Mouse (Mus musculus) liver, embryonic 15.5 days (tissue): Measurements from ENCODE around the gene Cacng8. TPM values are rescaled to one million over a fixed set of nuclear protein-coding genes. Genes with fewer than 3 reads are reported as not detected.

Experiments used
- ATAC-seq: fragments of 200-750 bp; cut with Nextera tagmentation; 2 replicates; pipeline ENCODE4 v1.8.0; 2017; ENCODE audit warnings: moderate number of reproducible peaks, mild to moderate bottlenecking, moderate library complexity; ENCODE audit not compliant: insufficient read depth
- H3K27ac ChIP-seq: fragments of 300-500 bp; sonication (generic); replicated peaks from 2 replicates; pipeline ENCODE4 v1.5.1; 2015; ENCODE audit warnings: mild to moderate bottlenecking, inconsistent platforms
- H3K27me3 ChIP-seq: fragments of 300-500 bp; sonication (generic); 2 replicates; pipeline ENCODE4 v1.6.1; 2015; ENCODE audit warnings: mild to moderate bottlenecking, inconsistent platforms
- H3K36me3 ChIP-seq: fragments of 300-500 bp; sonication (generic); replicated peaks from 2 replicates; pipeline ENCODE4 v1.6.1; 2015; ENCODE audit warnings: moderate library complexity, mild to moderate bottlenecking, inconsistent platforms
- H3K4me1 ChIP-seq: fragments of 300-500 bp; sonication (generic); replicated peaks from 2 replicates; pipeline ENCODE4 v1.6.1; 2015; ENCODE audit warnings: inconsistent platforms
- H3K4me2 ChIP-seq: fragments of 300-500 bp; sonication (generic); 2 replicates; pipeline ENCODE4 v1.6.1; 2015; ENCODE audit warnings: moderate library complexity, mild to moderate bottlenecking, inconsistent platforms
- H3K4me3 ChIP-seq: fragments of 300-500 bp; sonication (generic); replicated peaks from 2 replicates; pipeline ENCODE4 v1.5.1; 2015; ENCODE audit warnings: mild to moderate bottlenecking, inconsistent platforms
- H3K9ac ChIP-seq: fragments of 300-500 bp; sonication (generic); 2 replicates; pipeline ENCODE4 v1.6.1; 2015; ENCODE audit warnings: moderate library complexity, mild to moderate bottlenecking, inconsistent platforms
- H3K9me3 ChIP-seq: fragments of 300-500 bp; sonication (generic); replicated peaks from 2 replicates; pipeline ENCODE4 v1.6.1; 2016; ENCODE audit warnings: inconsistent platforms
- WGBS: fragments of 180-500 bp; shearing (Covaris S2); methylation state at CpG from one replicate; pipeline ENCODE4 v1.1.7; 2015; ENCODE audit warnings: mixed read lengths; ENCODE audit not compliant: insufficient replicate concordance; 5-methylcytosine and 5-hydroxymethylcytosine counted together
- polyA plus RNA-seq: library from polyadenylated mRNA; unstranded; fragments of >200 nt; fragmentation: Nextera tagmentation; extraction: Ambion mirVana; gene quantifications from 2 replicates; pipeline ENCODE4 v1.2.1, GENCODE M21; 2015

Gene Cacng8
- polyA plus RNA-seq, 1 experiment from 2014 or later = not detected

- H3K36me3 ChIP-seq = no peaks in the 10 kb centered on the region
- no peaks in the 10 kb centered on the region for H3K9me3 ChIP-seq
- peak overlapping the region; percentile 7; the same call in 1 of the 2 replicates for H3K4me3 ChIP-seq
- 2% methylated on average over 33 of the region's 33 CpGs for WGBS
- no peak for ATAC-seq
- H3K27me3 ChIP-seq = peaks cover 64% of the 10 kb centered on the region
- no peak overlapping the region for H3K27ac ChIP-seq
- H3K4me2 ChIP-seq = peak overlapping the region; percentile 41
- H3K9ac ChIP-seq = no peak overlapping the region
- H3K4me1 ChIP-seq = peaks cover 6% of the 10 kb centered on the region; the same call in 1 of the 2 replicates
Observed at GRCm38 (mm10) chr7:3411160-3411941, 20.9 kb downstream of the Cacng8 start.

GRCm38 (mm10) chr7:3412036-3412435 lies 21.6 kb downstream of the Cacng8 start:
- Histone ChIP-seq H3K4me3 (no peak overlapping the region), H3K9me3 (no peaks in the 10 kb centered on the region), H3K4me2 (peak overlapping the region; percentile 41), H3K27ac (no peak overlapping the region), H3K4me1 (peaks cover 6% of the 10 kb centered on the region; the same call in 1 of the 2 replicates), H3K36me3 (no peaks in the 10 kb centered on the region), H3K9ac (no peak overlapping the region), H3K27me3 (peaks cover 70% of the 10 kb centered on the region)
- ATAC-seq = no peak
- WGBS = 4% methylated on average over 20 of the region's 20 CpGs

GRCm38 (mm10) chr7:3414888-3415287 lies 24.4 kb downstream of the Cacng8 start:
- peak overlapping the region; percentile 72 for H3K4me2 ChIP-seq
- H3K4me1 ChIP-seq = peaks cover 6% of the 10 kb centered on the region; the same call in 1 of the 2 replicates
- H3K9me3 ChIP-seq = no peaks in the 10 kb centered on the region
- H3K4me3 ChIP-seq = peak overlapping the region; percentile 45
- ATAC-seq = no peak
- no peak overlapping the region for H3K9ac ChIP-seq
- WGBS = 1% methylated on average over 47 of the region's 47 CpGs
- H3K27me3 ChIP-seq = peaks cover 94% of the 10 kb centered on the region
- H3K27ac ChIP-seq = no peak overlapping the region
- no peaks in the 10 kb centered on the region for H3K36me3 ChIP-seq

- H3K4me3 ChIP-seq = peak overlapping the region; percentile 45
- H3K27ac ChIP-seq = no peak overlapping the region
- H3K4me1 ChIP-seq = peaks cover 6% of the 10 kb centered on the region; the same call in 1 of the 2 replicates
- H3K4me2 ChIP-seq = peak overlapping the region; percentile 72
- no peak for ATAC-seq
- no peaks in the 10 kb centered on the region for H3K36me3 ChIP-seq
- under 1% methylated on average over 53 of the region's 60 CpGs for WGBS
- no peak overlapping the region for H3K9ac ChIP-seq
- peaks cover 94% of the 10 kb centered on the region for H3K27me3 ChIP-seq
- H3K9me3 ChIP-seq = no peaks in the 10 kb centered on the region
Observed at GRCm38 (mm10) chr7:3415378-3415777, 24.9 kb downstream of the Cacng8 start.

- no peak for ATAC-seq
- H3K36me3 ChIP-seq = no peaks in the 10 kb centered on the region
- H3K27ac ChIP-seq = no peak overlapping the region
- no peak overlapping the region for H3K4me2 ChIP-seq
- no peaks in the 10 kb centered on the region for H3K9me3 ChIP-seq
- peaks cover 6% of the 10 kb centered on the region; the same call in 1 of the 2 replicates for H3K4me1 ChIP-seq
- H3K27me3 ChIP-seq = peaks cover 95% of the 10 kb centered on the region
- H3K4me3 ChIP-seq = no peak overlapping the region
- WGBS = 25% methylated on average over 6 of the region's 6 CpGs
- H3K9ac ChIP-seq = no peak overlapping the region
Observed at GRCm38 (mm10) chr7:3419941-3420340, 29.5 kb downstream of the Cacng8 start.

GRCm38 (mm10) chr7:3420466-3420865 lies 30.0 kb downstream of the Cacng8 start:
- peaks cover 95% of the 10 kb centered on the region for H3K27me3 ChIP-seq

GRCm38 (mm10) chr7:3421297-3421696 lies 30.8 kb downstream of the Cacng8 start:
- Histone ChIP-seq H3K4me2 (no peak overlapping the region), H3K36me3 (no peaks in the 10 kb centered on the region), H3K9me3 (no peaks in the 10 kb centered on the region), H3K27me3 (peaks cover 91% of the 10 kb centered on the region), H3K4me1 (no peaks in the 10 kb centered on the region), H3K9ac (no peak overlapping the region), H3K27ac (no peak overlapping the region), H3K4me3 (no peak overlapping the region)
- WGBS = 55% methylated on average over 3 of the region's 3 CpGs
- ATAC-seq = no peak

More at GRCm38 (mm10) chr7:3420466-3420865, 30.0 kb downstream of the Cacng8 start:
- Histone ChIP-seq H3K9ac (no peak overlapping the region), H3K9me3 (no peaks in the 10 kb centered on the region), H3K4me3 (no peak overlapping the region), H3K27ac (no peak overlapping the region), H3K4me1 (peaks cover 2% of the 10 kb centered on the region; the same call in 1 of the 2 replicates), H3K4me2 (no peak overlapping the region), H3K36me3 (no peaks in the 10 kb centered on the region)
- 36% methylated on average over 5 of the region's 5 CpGs for WGBS
- ATAC-seq = no peak

GRCm38 (mm10) chr7:3422051-3422450 lies 31.6 kb downstream of the Cacng8 start:
- WGBS = 40% methylated on average over 7 of the region's 7 CpGs
- H3K4me1 ChIP-seq = no peaks in the 10 kb centered on the region
- peaks cover 88% of the 10 kb centered on the region for H3K27me3 ChIP-seq

GRCm38 (mm10) chr7:3423430-3423829 lies 32.9 kb downstream of the Cacng8 start:
- ATAC-seq = no peak
- Histone ChIP-seq H3K36me3 (no peaks in the 10 kb centered on the region), H3K9me3 (no peaks in the 10 kb centered on the region), H3K27ac (no peak overlapping the region), H3K4me1 (no peaks in the 10 kb centered on the region), H3K4me3 (no peak overlapping the region), H3K27me3 (peaks cover 77% of the 10 kb centered on the region), H3K4me2 (no peak overlapping the region; the same call in 1 of the 2 replicates), H3K9ac (no peak overlapping the region)
- 2% methylated on average over 30 of the region's 30 CpGs for WGBS

More at GRCm38 (mm10) chr7:3422051-3422450, 31.6 kb downstream of the Cacng8 start:
- H3K4me3 ChIP-seq = no peak overlapping the region
- ATAC-seq = no peak
- no peak overlapping the region for H3K9ac ChIP-seq
- H3K4me2 ChIP-seq = no peak overlapping the region
- no peaks in the 10 kb centered on the region for H3K9me3 ChIP-seq
- H3K27ac ChIP-seq = no peak overlapping the region
- no peaks in the 10 kb centered on the region for H3K36me3 ChIP-seq

GRCm38 (mm10) chr7:3423895-3424294 lies 33.4 kb downstream of the Cacng8 start, which contains the start of gene Cacng6:
Gene Cacng6 (plus strand): TSS chr7:3424195.
- H3K9me3 ChIP-seq = no peaks in the 10 kb centered on the region
- H3K36me3 ChIP-seq = no peaks in the 10 kb centered on the region
- no peak within 1 kb of the TSS for H3K27ac ChIP-seq
- no peaks in the 10 kb centered on the region for H3K4me1 ChIP-seq
- H3K4me2 ChIP-seq = no peak within 1 kb of the TSS; the same call in 1 of the 2 replicates
- 15% methylated on average over 4 of the region's 4 CpGs for WGBS
- ATAC-seq = no peak
- H3K4me3 ChIP-seq = no peak within 1 kb of the TSS
- peaks cover 73% of the 10 kb centered on the region for H3K27me3 ChIP-seq
- no peak within 1 kb of the TSS for H3K9ac ChIP-seq

GRCm38 (mm10) chr7:3425141-3425540 lies 34.7 kb downstream of the Cacng8 start:
- whole genome bisulfite sequencing = 73% methylated on average over 5 of the region's 5 CpGs
- Histone ChIP-seq H3K4me3 (no peak overlapping the region), H3K9me3 (no peaks in the 10 kb centered on the region), H3K9ac (no peak overlapping the region), H3K4me2 (no peak overlapping the region), H3K27me3 (peaks cover 68% of the 10 kb centered on the region), H3K36me3 (no peaks in the 10 kb centered on the region), H3K27ac (no peak overlapping the region), H3K4me1 (no peaks in the 10 kb centered on the region)
- ATAC-seq = no peak
